18 mouse cellular contexts compared by ENCODE assay signal in genomic region chr17:30111556-30111955, GRCm38 (mm10).
A peak's percentile ranks its signal among the peaks of the same experiment; 100 is the strongest.
DNase-seq lines count a peak whose midpoint lies in the region; TF ChIP-seq lines count a peak whose summit lies in the region.
"Had no signal": no experiment of that assay in that cellular context is flagged by ENCODE, and none has a peak within 500 bp of the region (broad histone marks: within the 10 kb centered on the region; RNA-seq: fewer than 3 reads in every experiment).

No protein-coding gene starts in this region.

- intact Hi-C loops in gastrocnemius, adult 2 months (cut with DNase I), result loop anchor here (5.0 kb wide), 2 partner anchors 86 to 346 kb away; no protein-coding TSS in a partner anchor

- peak overlapping the region; percentile 75 for H3K27ac ChIP-seq in layer of hippocampus, adult 2 months
- no peak overlapping the region; the same call in 1 of the 2 replicates for H3K27ac ChIP-seq in gastrocnemius, adult 2 months
- H3K27ac ChIP-seq: heart, embryonic 10.5 days; limb, embryonic 12.5 days; liver, embryonic 14.5 days; macrophage; midbrain, embryonic 10.5 days; stomach, postnatal 0 days had no signal

- peak; percentile 18 for DNase-seq in cerebellum, adult 11 months
- DNase-seq in cerebellum, postnatal 10 days, result no peak
- no peak for DNase-seq in layer of hippocampus, adult 2 months (ENCODE audit: low spot score in 2 of 2)
- no peak for DNase-seq in layer of hippocampus, adult 8-10 months (ENCODE audit: low spot score in 2 of 2)
- DNase-seq in brain, adult 2 months (ENCODE audit: low read depth, low spot score), result peak; percentile 56
- peak; percentile 48 to 55 for DNase-seq in cerebellum, postnatal 25 days
- DNase-seq in gastrocnemius, adult 2 months, result no peak
- DNase-seq: adrenal gland, postnatal 10 days; forebrain, postnatal 0 days; heart, postnatal 10 days; kidney, adult 11 months; thymus, postnatal 14 days had no signal

- H3K4me3 ChIP-seq in layer of hippocampus, adult 2 months, result no peak overlapping the region
- H3K4me3 ChIP-seq in gastrocnemius, adult 2 months, result no peak overlapping the region
- H3K4me3 ChIP-seq: heart, embryonic 10.5 days; limb, embryonic 12.5 days; midbrain, embryonic 10.5 days had no signal

- TF ChIP-seq CTCF in layer of hippocampus, adult 2 months (conservative IDR thresholded peaks at IDR 0.05), result no peak
- TF ChIP-seq CTCF in gastrocnemius, adult 2 months (IDR thresholded peaks at IDR 0.05), result no peak

Comparison
In these comparisons a context has a peak if more than half of its experiments do, and no peak if none do; other contexts are left out.
1. DNase-seq: peak in cerebellum, adult 11 months (single experiment), brain, adult 2 months (single experiment) and cerebellum, postnatal 25 days (2 of 2); none in cerebellum, postnatal 10 days (0 of 2), layer of hippocampus, adult 2 months (0 of 2), layer of hippocampus, adult 8-10 months (0 of 2) and gastrocnemius, adult 2 months (single experiment).